Mouse (Mus musculus): ENCODE data around the gene Crhr1. TPM values are rescaled to one million over a fixed set of nuclear protein-coding genes. Genes with fewer than 3 reads are reported as not detected.

Gene Crhr1
- polyA plus RNA-seq (2012; rRNA removed), result 0.19 and 0.24 TPM in 2 replicates

- H3K4me1 ChIP-seq (replicated peaks; ENCODE audit: control insufficient read depth, insufficient read depth, low read length), result no peaks in the 10 kb centered on the region
- H3K36me3 ChIP-seq (ENCODE audit: control insufficient read depth, insufficient read depth, low read length), result no peaks in the 10 kb centered on the region
- no peak for DNase-seq
- WGBS, result 7% methylated on average over 79 of the region's 80 CpGs
- TF ChIP-seq CTCF (IDR thresholded peaks at IDR 0.05; ENCODE audit: borderline replicate concordance, control insufficient read depth, extremely low read depth, insufficient read depth, low read length, poor library complexity) (no peak), POLR2A (IDR thresholded peaks at IDR 0.05; ENCODE audit: control insufficient read depth, extremely low read depth, insufficient read depth, low read length, poor library complexity) (no peak)
- no peaks in the 10 kb centered on the region; the same call in 1 of the 2 replicates for H3K27me3 ChIP-seq (ENCODE audit: control insufficient read depth, insufficient read depth, low read length)
- no peak within 1 kb of the TSS for H3K27ac ChIP-seq (ENCODE audit: control insufficient read depth, insufficient read depth, low read length)
- no peak within 1 kb of the TSS for H3K4me3 ChIP-seq (ENCODE audit: control insufficient read depth, insufficient read depth, low read length)
These were observed at the start of gene Crhr1 for GRCm38 (mm10) chr11:104132580-104133441. TSS of gene Crhr1 (plus strand) at chr11:104132855.

DNA sequence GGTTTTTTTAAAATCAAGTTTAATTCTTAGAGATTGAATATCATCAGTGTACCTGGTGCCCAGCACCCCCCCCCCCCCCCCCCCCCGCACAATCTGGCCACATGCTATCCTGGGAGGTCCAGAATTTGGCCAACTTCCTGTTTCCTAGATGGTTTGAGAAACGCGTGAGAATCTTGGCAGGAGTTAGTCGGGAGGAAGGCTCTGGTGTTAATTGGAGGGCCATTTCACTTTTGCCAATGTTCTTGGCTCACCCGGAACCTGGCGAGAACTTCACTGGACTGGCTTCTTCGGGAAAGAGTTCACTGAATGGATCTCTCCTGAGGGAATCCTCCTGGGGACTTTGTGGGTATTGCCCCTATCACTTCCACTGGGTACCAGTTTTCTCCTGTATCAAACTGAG lies 49.4 kb upstream of the Crhr1 start:
- WGBS, result 89% methylated on average over 7 of the region's 7 CpGs
- no peaks in the 10 kb centered on the region for H3K36me3 ChIP-seq (ENCODE audit: control insufficient read depth, insufficient read depth, low read length)
- no peak overlapping the region for H3K4me3 ChIP-seq (ENCODE audit: control insufficient read depth, insufficient read depth, low read length)
- H3K27ac ChIP-seq (ENCODE audit: control insufficient read depth, insufficient read depth, low read length), result no peak overlapping the region
- H3K4me1 ChIP-seq (replicated peaks; ENCODE audit: control insufficient read depth, insufficient read depth, low read length), result no peaks in the 10 kb centered on the region
- no peak for DNase-seq
- no peaks in the 10 kb centered on the region for H3K27me3 ChIP-seq (ENCODE audit: control insufficient read depth, insufficient read depth, low read length)
- TF ChIP-seq CTCF (IDR thresholded peaks at IDR 0.05; ENCODE audit: borderline replicate concordance, control insufficient read depth, extremely low read depth, insufficient read depth, low read length, poor library complexity) (no peak), POLR2A (IDR thresholded peaks at IDR 0.05; ENCODE audit: control insufficient read depth, extremely low read depth, insufficient read depth, low read length, poor library complexity) (no peak)

DNA sequence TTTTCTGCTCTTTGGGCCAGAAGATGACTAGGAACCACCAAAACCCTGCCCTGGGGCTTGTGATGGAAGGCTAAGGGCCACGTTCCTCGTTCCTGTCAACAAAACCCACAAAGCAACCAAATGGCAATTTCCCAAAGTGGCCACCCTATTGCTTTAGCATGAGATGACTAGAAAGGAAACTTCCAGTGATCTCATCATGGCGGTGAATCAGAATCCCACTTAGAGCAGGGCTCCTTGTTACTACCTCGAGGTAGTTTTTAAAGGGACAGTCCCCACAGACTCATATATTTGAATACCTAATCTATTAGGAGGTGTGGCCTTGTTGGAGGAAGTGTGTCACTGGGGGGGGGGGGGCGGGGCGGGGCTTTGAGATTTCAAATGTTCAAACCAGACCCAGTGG lies 48.9 kb upstream of the Crhr1 start:
- 83% methylated on average over 6 of the region's 6 CpGs for WGBS
- no peaks in the 10 kb centered on the region for H3K36me3 ChIP-seq (ENCODE audit: control insufficient read depth, insufficient read depth, low read length)
- DNase-seq, result no peak
- no peaks in the 10 kb centered on the region for H3K27me3 ChIP-seq (ENCODE audit: control insufficient read depth, insufficient read depth, low read length)
- no peak overlapping the region for H3K4me3 ChIP-seq (ENCODE audit: control insufficient read depth, insufficient read depth, low read length)
- TF ChIP-seq POLR2A (IDR thresholded peaks at IDR 0.05; ENCODE audit: control insufficient read depth, extremely low read depth, insufficient read depth, low read length, poor library complexity), result no peak
- no peak for TF ChIP-seq CTCF (IDR thresholded peaks at IDR 0.05; ENCODE audit: borderline replicate concordance, control insufficient read depth, extremely low read depth, insufficient read depth, low read length, poor library complexity)
- H3K27ac ChIP-seq (ENCODE audit: control insufficient read depth, insufficient read depth, low read length), result no peak overlapping the region
- no peaks in the 10 kb centered on the region for H3K4me1 ChIP-seq (replicated peaks; ENCODE audit: control insufficient read depth, insufficient read depth, low read length)

- Histone ChIP-seq H3K27ac (ENCODE audit: control insufficient read depth, insufficient read depth, low read length) (no peak overlapping the region), H3K4me1 (replicated peaks; ENCODE audit: control insufficient read depth, insufficient read depth, low read length) (no peaks in the 10 kb centered on the region), H3K36me3 (ENCODE audit: control insufficient read depth, insufficient read depth, low read length) (no peaks in the 10 kb centered on the region), H3K4me3 (ENCODE audit: control insufficient read depth, insufficient read depth, low read length) (no peak overlapping the region), H3K27me3 (ENCODE audit: control insufficient read depth, insufficient read depth, low read length) (no peaks in the 10 kb centered on the region)
- no peak for TF ChIP-seq CTCF (IDR thresholded peaks at IDR 0.05; ENCODE audit: borderline replicate concordance, control insufficient read depth, extremely low read depth, insufficient read depth, low read length, poor library complexity)
- no peak for TF ChIP-seq POLR2A (IDR thresholded peaks at IDR 0.05; ENCODE audit: control insufficient read depth, extremely low read depth, insufficient read depth, low read length, poor library complexity)
- DNase-seq, result no peak
- 71% methylated on average over 10 of the region's 10 CpGs for WGBS
These were observed 44.1 kb upstream of the Crhr1 start for GRCm38 (mm10) chr11:104088519-104088918.

DNA sequence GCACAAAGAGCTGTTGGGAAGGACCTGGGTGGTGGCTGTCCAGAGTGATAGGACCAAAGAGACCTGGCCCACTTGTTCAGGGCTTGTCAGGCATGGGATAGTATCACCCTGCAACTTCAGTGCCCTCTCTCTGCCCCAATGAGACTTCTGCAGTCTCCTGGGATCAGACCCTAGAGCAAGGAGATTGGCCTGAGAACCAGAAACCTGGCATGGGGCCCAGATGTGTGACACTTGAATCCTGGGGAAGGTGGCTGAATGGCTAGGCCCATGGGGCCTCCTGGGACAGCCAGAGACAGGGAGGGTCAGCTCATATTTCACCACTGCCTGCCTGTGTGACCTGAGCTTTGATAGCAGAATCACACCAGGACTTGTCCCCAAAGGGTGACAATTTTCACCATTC lies 41.9 kb upstream of the Crhr1 start:
- no peaks in the 10 kb centered on the region for H3K36me3 ChIP-seq (ENCODE audit: control insufficient read depth, insufficient read depth, low read length)
- H3K4me1 ChIP-seq (replicated peaks; ENCODE audit: control insufficient read depth, insufficient read depth, low read length), result no peaks in the 10 kb centered on the region
- no peak for DNase-seq
- no peaks in the 10 kb centered on the region for H3K27me3 ChIP-seq (ENCODE audit: control insufficient read depth, insufficient read depth, low read length)
- TF ChIP-seq POLR2A (IDR thresholded peaks at IDR 0.05; ENCODE audit: control insufficient read depth, extremely low read depth, insufficient read depth, low read length, poor library complexity) (no peak), CTCF (IDR thresholded peaks at IDR 0.05; ENCODE audit: borderline replicate concordance, control insufficient read depth, extremely low read depth, insufficient read depth, low read length, poor library complexity) (no peak)
- no peak overlapping the region for H3K4me3 ChIP-seq (ENCODE audit: control insufficient read depth, insufficient read depth, low read length)
- no peak overlapping the region for H3K27ac ChIP-seq (ENCODE audit: control insufficient read depth, insufficient read depth, low read length)

DNA sequence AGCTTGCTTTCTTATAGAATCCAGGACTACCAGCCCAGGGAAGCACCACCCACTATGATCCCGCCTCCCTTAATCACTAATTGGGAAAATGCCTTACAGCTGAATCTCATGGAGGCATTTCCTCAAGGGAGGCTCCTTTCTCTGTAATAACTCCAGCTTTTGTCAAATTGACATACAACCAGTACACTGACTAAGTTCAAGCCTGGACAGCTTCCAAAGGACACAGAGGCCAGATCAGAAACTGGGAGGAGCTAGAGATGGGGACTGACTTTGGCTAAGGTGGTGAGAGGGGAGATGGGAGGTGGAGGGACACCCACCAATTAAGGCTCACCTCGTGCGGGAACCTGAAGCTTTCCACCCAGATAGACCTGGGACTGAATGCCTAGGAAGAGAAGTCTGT lies 37.5 kb upstream of the Crhr1 start:
- no peak overlapping the region for H3K27ac ChIP-seq (ENCODE audit: control insufficient read depth, insufficient read depth, low read length)
- H3K27me3 ChIP-seq (ENCODE audit: control insufficient read depth, insufficient read depth, low read length), result no peaks in the 10 kb centered on the region

More for the DNA sequence above, 37.5 kb upstream of the Crhr1 start:
- Histone ChIP-seq H3K4me1 (replicated peaks; ENCODE audit: control insufficient read depth, insufficient read depth, low read length) (no peaks in the 10 kb centered on the region), H3K4me3 (ENCODE audit: control insufficient read depth, insufficient read depth, low read length) (no peak overlapping the region), H3K36me3 (ENCODE audit: control insufficient read depth, insufficient read depth, low read length) (no peaks in the 10 kb centered on the region)
- DNase-seq, result no peak
- 72% methylated on average over 3 of the region's 3 CpGs for WGBS
- TF ChIP-seq CTCF (IDR thresholded peaks at IDR 0.05; ENCODE audit: borderline replicate concordance, control insufficient read depth, extremely low read depth, insufficient read depth, low read length, poor library complexity), result no peak
- TF ChIP-seq POLR2A (IDR thresholded peaks at IDR 0.05; ENCODE audit: control insufficient read depth, extremely low read depth, insufficient read depth, low read length, poor library complexity), result no peak
